In the genomic region with DNA sequence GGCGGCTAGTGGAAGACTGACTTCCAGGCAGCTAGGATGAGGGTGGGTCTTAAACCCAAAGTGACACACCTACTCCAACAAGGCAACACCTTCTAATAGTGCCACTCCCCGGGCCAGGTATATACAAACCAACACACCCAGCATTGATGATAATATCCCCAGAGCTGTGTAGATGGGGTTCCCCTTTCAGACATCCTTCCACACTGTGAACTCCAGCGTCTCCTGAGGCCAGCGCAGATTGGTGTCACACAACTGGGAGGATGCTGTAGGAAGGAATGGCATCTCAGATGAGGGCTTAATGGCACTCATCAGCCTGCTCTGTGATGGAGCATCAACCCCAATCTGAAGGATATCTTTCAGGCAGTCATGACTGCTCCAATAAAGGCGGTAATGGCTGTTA, we compare ENCODE assay signal across 31 mouse cellular contexts. TPM values are rescaled to one million over a fixed set of nuclear protein-coding genes. Genes with fewer than 3 reads are reported as not detected.
DNase-seq lines count a peak whose midpoint lies in the region; ATAC-seq lines count a peak whose summit lies in the region.
"Had no signal": no experiment of that assay in that cellular context is flagged by ENCODE, and none has a peak within 500 bp of the region (broad histone marks: within the 10 kb centered on the region; RNA-seq: fewer than 3 reads in every experiment).

No protein-coding gene starts in this region.

- H3K36me3 ChIP-seq in limb, embryonic 10.5 days: no peaks in the 10 kb centered on the region
- H3K36me3 ChIP-seq in hindbrain, embryonic 13.5 days: no peaks in the 10 kb centered on the region
- H3K36me3 ChIP-seq: forebrain, embryonic 15.5 days; G1E had no signal

- no peaks in the 10 kb centered on the region for H3K27me3 ChIP-seq in limb, embryonic 10.5 days (ENCODE audit: low read depth, poor library complexity, severe bottlenecking)
- no peaks in the 10 kb centered on the region for H3K27me3 ChIP-seq in hindbrain, embryonic 13.5 days
- H3K27me3 ChIP-seq: forebrain, embryonic 15.5 days; Patski had no signal

- 93% methylated on average over 5 of the region's 5 CpGs for WGBS in limb, embryonic 10.5 days
- 94% methylated on average over 5 of the region's 5 CpGs for WGBS in hindbrain, embryonic 13.5 days

- H3K9me3 ChIP-seq in limb, embryonic 10.5 days (replicated peaks): no peaks in the 10 kb centered on the region
- no peaks in the 10 kb centered on the region for H3K9me3 ChIP-seq in hindbrain, embryonic 13.5 days
- H3K9me3 ChIP-seq: forebrain, embryonic 15.5 days; hindbrain, embryonic 10.5 days had no signal

- H3K4me3 ChIP-seq in limb, embryonic 10.5 days: no peak overlapping the region
- H3K4me3 ChIP-seq in hindbrain, embryonic 13.5 days: no peak overlapping the region
- H3K4me3 ChIP-seq: forebrain, embryonic 10.5 days; forebrain, embryonic 15.5 days; hindbrain, embryonic 10.5 days had no signal

- no peak overlapping the region for H3K9ac ChIP-seq in hindbrain, embryonic 13.5 days
- H3K9ac ChIP-seq: forebrain, embryonic 15.5 days; hindbrain, embryonic 14.5 days had no signal

- H3K4me2 ChIP-seq in hindbrain, embryonic 13.5 days: no peak overlapping the region
- H3K4me2 ChIP-seq: forebrain, embryonic 15.5 days; hindbrain, embryonic 14.5 days had no signal

- ATAC-seq in hindbrain, embryonic 13.5 days (ENCODE audit: low FRiP score): no peak
- ATAC-seq: forebrain, embryonic 15.5 days; hindbrain, postnatal 0 days; inflammation-experienced regulatory T-cells, adult 6 months; Patski had no signal

- peaks cover 26% of the 10 kb centered on the region for H3K4me1 ChIP-seq in limb, embryonic 10.5 days
- peaks cover 25% of the 10 kb centered on the region for H3K4me1 ChIP-seq in hindbrain, embryonic 13.5 days (replicated peaks)

- peak; percentile 0 for DNase-seq in gastrocnemius, postnatal 10 days
- no peak for DNase-seq in gastrocnemius, postnatal 4 days (ENCODE audit: low spot score in 2 of 2)
- peak; percentile 1 for DNase-seq in kidney, postnatal 10 days
- no peak for DNase-seq in kidney, adult 9 months
- peak; percentile 12 to 15 for DNase-seq in right cerebral cortex, postnatal 10 days (ENCODE audit: low spot score in 2 of 2)
- DNase-seq in right cerebral cortex, postnatal 25 days: no peak
- DNase-seq in limb, embryonic 10.5 days (ENCODE audit: low spot score): peak; percentile 17
- DNase-seq: adrenal gland, postnatal 10 days; adrenal gland, postnatal 36 days; B cell, adult 2 months; cerebellum, adult 18-20 months; cerebellum, adult 9-10 months; gastrocnemius, postnatal 36 days; heart, adult 18-20 months; heart, postnatal 36 days had no signal

- H3K27ac ChIP-seq in limb, embryonic 10.5 days: no peak overlapping the region
- no peak overlapping the region for H3K27ac ChIP-seq in hindbrain, embryonic 13.5 days
- H3K27ac ChIP-seq: forebrain, embryonic 10.5 days; forebrain, embryonic 15.5 days; hindbrain, embryonic 10.5 days; hindbrain, embryonic 14.5 days; hindbrain, postnatal 0 days had no signal

RNA-seq across cellular contexts. Expression of a gene that starts 2.5 kb away (rescaled TPM):
- total RNA-seq in gastrocnemius, postnatal 10 days (2021): 10 to 100 TPM; 16.1 to 18.2 TPM
- total RNA-seq in gastrocnemius, postnatal 4 days (2021): 10 to 100 TPM; 24.0 to 25.4 TPM
- polyA plus RNA-seq in limb, embryonic 10.5 days (2016; fragmentation: Nextera tagmentation; extraction: Ambion mirVana): 71.3 and 79.8 TPM in 2 replicates
- polyA plus RNA-seq in hindbrain, embryonic 13.5 days (2015; fragmentation: Nextera tagmentation; extraction: Ambion mirVana): 52.4 and 57.1 TPM in 2 replicates
- total RNA-seq: G1E had no signal

RNA-seq across cellular contexts. Expression of a gene that starts 23.9 kb away (rescaled TPM):
- 1 to 10 TPM; 2.3 to 2.6 TPM for total RNA-seq in gastrocnemius, postnatal 10 days (2021)
- 1 to 10 TPM; 4.5 to 4.6 TPM for total RNA-seq in gastrocnemius, postnatal 4 days (2021)
- polyA plus RNA-seq in limb, embryonic 10.5 days (2016; fragmentation: Nextera tagmentation; extraction: Ambion mirVana): 26.6 and 29.3 TPM in 2 replicates
- polyA plus RNA-seq in hindbrain, embryonic 13.5 days (2015; fragmentation: Nextera tagmentation; extraction: Ambion mirVana): 14.5 and 16.5 TPM in 2 replicates
- total RNA-seq: G1E had no signal

RNA-seq across cellular contexts. Expression of a gene that starts 29.6 kb away (rescaled TPM):
- not detected for total RNA-seq in gastrocnemius, postnatal 10 days (2021)
- total RNA-seq in gastrocnemius, postnatal 4 days (2021): not detected
- polyA plus RNA-seq in limb, embryonic 10.5 days (2016; fragmentation: Nextera tagmentation; extraction: Ambion mirVana): not detected in 2 replicates
- polyA plus RNA-seq in hindbrain, embryonic 13.5 days (2015; fragmentation: Nextera tagmentation; extraction: Ambion mirVana): not detected in 2 replicates
- total RNA-seq: adrenal gland, adult 18-20 months; adrenal gland, postnatal 10 days; adrenal gland, postnatal 36 days; CH12.LX; G1E; gastrocnemius, adult 8-10 months; gastrocnemius, postnatal 36 days; heart, adult 18-20 months; heart, postnatal 36 days; hindbrain, postnatal 0 days had no signal
- polyA plus RNA-seq: embryonic facial prominence, embryonic 11.5 days; embryonic facial prominence, embryonic 14.5 days; forebrain, embryonic 10.5 days; forebrain, embryonic 15.5 days; G1E; heart, embryonic 14.5 days; heart, postnatal 0 days; hindbrain, embryonic 10.5 days; hindbrain, embryonic 14.5 days; hindbrain, postnatal 0 days; inflammation-experienced regulatory T-cells, adult 6 months; Patski had no signal

RNA-seq across cellular contexts. Expression of a gene that starts 56.3 kb away (rescaled TPM):
- under 1 TPM; 0.07 to 0.16 TPM for total RNA-seq in gastrocnemius, postnatal 10 days (2021)
- under 1 TPM; 0.07 to 0.13 TPM for total RNA-seq in gastrocnemius, postnatal 4 days (2021)
- polyA plus RNA-seq in limb, embryonic 10.5 days (2016; fragmentation: Nextera tagmentation; extraction: Ambion mirVana): not detected in 2 replicates
- polyA plus RNA-seq in hindbrain, embryonic 13.5 days (2015; fragmentation: Nextera tagmentation; extraction: Ambion mirVana): 0.17 and 0.27 TPM in 2 replicates
- total RNA-seq: G1E had no signal
- polyA plus RNA-seq: embryonic facial prominence, embryonic 14.5 days; forebrain, embryonic 10.5 days; G1E; heart, embryonic 14.5 days; heart, postnatal 0 days; inflammation-experienced regulatory T-cells, adult 6 months; Patski had no signal

Comparison
In these comparisons a context has a peak if more than half of its experiments do, and no peak if none do; other contexts are left out.
1. DNase-seq: peak in gastrocnemius, postnatal 10 days (single experiment), kidney, postnatal 10 days (single experiment), right cerebral cortex, postnatal 10 days (2 of 2) and limb, embryonic 10.5 days (single experiment); none in gastrocnemius, postnatal 4 days (0 of 2), kidney, adult 9 months (single experiment) and right cerebral cortex, postnatal 25 days (single experiment).